In the genomic region with DNA sequence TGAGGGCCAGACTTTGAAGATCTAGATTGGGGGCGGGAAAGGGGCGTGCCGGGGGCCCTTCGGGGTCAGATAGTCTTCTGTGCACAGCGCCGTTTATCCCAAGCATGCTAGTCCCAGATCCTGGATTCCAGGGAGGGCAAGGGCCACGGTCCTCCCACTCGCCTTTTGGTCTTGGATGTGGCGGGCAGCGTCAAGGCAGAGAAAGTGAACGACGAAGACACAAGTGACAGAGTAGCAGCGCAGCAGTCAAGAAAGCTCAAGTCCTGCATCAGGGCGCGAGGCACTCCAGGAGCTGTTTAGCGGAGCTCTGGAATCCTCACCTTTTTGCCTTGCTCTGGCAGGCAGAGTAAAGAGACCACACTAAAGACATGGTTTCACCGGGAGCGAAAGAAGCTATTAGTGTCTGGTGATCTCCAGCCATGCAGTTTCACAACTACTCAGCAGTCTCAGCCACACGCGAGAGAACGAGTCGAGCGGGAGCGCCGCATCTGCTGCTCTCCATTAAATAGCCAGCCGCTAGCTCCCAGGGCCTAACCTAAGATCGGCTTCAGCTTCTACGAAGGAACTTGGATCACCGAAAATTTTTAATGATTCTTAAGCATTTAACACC, we compare ENCODE assay signal across 12 mouse cellular contexts. TPM values are rescaled to one million over a fixed set of nuclear protein-coding genes. Genes with fewer than 3 reads are reported as not detected.
DNase-seq lines count a peak whose midpoint lies in the region; ATAC-seq and TF ChIP-seq lines count a peak whose summit lies in the region.
"Had no signal": no experiment of that assay in that cellular context is flagged by ENCODE, and none has a peak within 500 bp of the region (broad histone marks: within the 10 kb centered on the region; RNA-seq: fewer than 3 reads in every experiment).

No protein-coding gene starts in this region.

- DNase-seq in intestine, embryonic 14.5 days (ENCODE audit: low spot score), result peak; percentile 51
- no peak for DNase-seq in forebrain, postnatal 0 days
- DNase-seq in kidney, adult 8-10 months, result no peak
- no peak for DNase-seq in right cerebral cortex, postnatal 36 days (ENCODE audit: low spot score in 2 of 2)
- DNase-seq in spleen, postnatal 36 days (ENCODE audit: low spot score in 2 of 2), result no peak
- DNase-seq in layer of hippocampus, postnatal 14 days (ENCODE audit: low spot score in 2 of 2), result no peak

- H3K27ac ChIP-seq in intestine, embryonic 14.5 days (ENCODE audit: low read depth), result no peak overlapping the region
- no peak overlapping the region for H3K27ac ChIP-seq in intestine, postnatal 0 days (ENCODE audit: low read depth, low read length)
- no peak overlapping the region for H3K27ac ChIP-seq in forebrain, postnatal 0 days (ENCODE audit: low read depth, low read length)
- H3K27ac ChIP-seq in limb, embryonic 15.5 days, result no peak overlapping the region
- H3K27ac ChIP-seq: liver, embryonic 14.5 days had no signal

- H3K36me3 ChIP-seq in intestine, embryonic 14.5 days (ENCODE audit: control insufficient read depth, insufficient read depth, low read length), result no peaks in the 10 kb centered on the region
- no peaks in the 10 kb centered on the region for H3K36me3 ChIP-seq in intestine, postnatal 0 days (ENCODE audit: control insufficient read depth, insufficient read depth)
- H3K36me3 ChIP-seq in forebrain, postnatal 0 days (ENCODE audit: insufficient read depth), result no peaks in the 10 kb centered on the region
- no peaks in the 10 kb centered on the region for H3K36me3 ChIP-seq in limb, embryonic 15.5 days

- WGBS in intestine, embryonic 14.5 days, result 16% methylated on average over 29 of the region's 29 CpGs
- 20% methylated on average over 29 of the region's 29 CpGs for WGBS in intestine, postnatal 0 days
- WGBS in forebrain, postnatal 0 days, result 27% methylated on average over 29 of the region's 29 CpGs
- WGBS in limb, embryonic 15.5 days, result 22% methylated on average over 29 of the region's 29 CpGs

- no peak overlapping the region for H3K9ac ChIP-seq in intestine, embryonic 14.5 days (ENCODE audit: low read length)
- no peak overlapping the region for H3K9ac ChIP-seq in intestine, postnatal 0 days (ENCODE audit: low read depth, low read length)
- H3K9ac ChIP-seq in forebrain, postnatal 0 days, result no peak overlapping the region
- H3K9ac ChIP-seq in limb, embryonic 15.5 days, result no peak overlapping the region
- H3K9ac ChIP-seq: liver, embryonic 14.5 days had no signal

- no peaks in the 10 kb centered on the region for H3K9me3 ChIP-seq in intestine, embryonic 14.5 days (ENCODE audit: control insufficient read depth, low read length)
- H3K9me3 ChIP-seq in intestine, postnatal 0 days (ENCODE audit: control insufficient read depth), result no peaks in the 10 kb centered on the region
- no peaks in the 10 kb centered on the region for H3K9me3 ChIP-seq in forebrain, postnatal 0 days (ENCODE audit: low read length)
- no peaks in the 10 kb centered on the region for H3K9me3 ChIP-seq in limb, embryonic 15.5 days

- no peak for ATAC-seq in intestine, embryonic 14.5 days (replicated peaks; ENCODE audit: low FRiP score, low TSS enrichment, low read depth)
- no peak for ATAC-seq in intestine, postnatal 0 days
- no peak for ATAC-seq in forebrain, postnatal 0 days
- no peak for ATAC-seq in limb, embryonic 15.5 days (ENCODE audit: insufficient number of reproducible peaks, low FRiP score, low TSS enrichment, low read depth)

- no peak overlapping the region for H3K4me2 ChIP-seq in intestine, embryonic 14.5 days (ENCODE audit: low read length)
- H3K4me2 ChIP-seq in intestine, postnatal 0 days (replicated peaks; ENCODE audit: low read depth), result no peak overlapping the region
- peak overlapping the region; percentile 3; the same call in 1 of the 2 replicates for H3K4me2 ChIP-seq in forebrain, postnatal 0 days (ENCODE audit: low read depth)
- H3K4me2 ChIP-seq in limb, embryonic 15.5 days, result peak overlapping the region; percentile 20; the same call in 1 of the 2 replicates

- no peaks in the 10 kb centered on the region for H3K4me1 ChIP-seq in intestine, embryonic 14.5 days (replicated peaks; ENCODE audit: control insufficient read depth, insufficient read depth, low read length)
- no peaks in the 10 kb centered on the region for H3K4me1 ChIP-seq in intestine, postnatal 0 days (replicated peaks; ENCODE audit: control insufficient read depth, insufficient read depth, low read length)
- H3K4me1 ChIP-seq in forebrain, postnatal 0 days (ENCODE audit: insufficient read depth), result no peaks in the 10 kb centered on the region
- peaks cover 4% of the 10 kb centered on the region; the same call in 1 of the 2 replicates for H3K4me1 ChIP-seq in limb, embryonic 15.5 days

- TF ChIP-seq CTCF in intestine, postnatal 0 days (IDR thresholded peaks at IDR 0.05; ENCODE audit: low read depth), result no peak
- no peak for TF ChIP-seq CTCF in forebrain, postnatal 0 days (IDR thresholded peaks at IDR 0.05; ENCODE audit: low read depth)

- peaks cover 79% of the 10 kb centered on the region for H3K27me3 ChIP-seq in intestine, embryonic 14.5 days (replicated peaks; ENCODE audit: control insufficient read depth, insufficient read depth, low read length)
- peaks cover 46% of the 10 kb centered on the region for H3K27me3 ChIP-seq in intestine, postnatal 0 days (replicated peaks; ENCODE audit: control insufficient read depth, insufficient read depth, low read length)
- H3K27me3 ChIP-seq in forebrain, postnatal 0 days (ENCODE audit: insufficient read depth, low read length), result no peaks in the 10 kb centered on the region; the same call in 1 of the 2 replicates
- H3K27me3 ChIP-seq in limb, embryonic 15.5 days, result peaks cover 69% of the 10 kb centered on the region

- H3K4me3 ChIP-seq in intestine, embryonic 14.5 days (ENCODE audit: low read depth, low read length), result no peak overlapping the region
- no peak overlapping the region for H3K4me3 ChIP-seq in intestine, postnatal 0 days (ENCODE audit: low read depth, low read length)
- H3K4me3 ChIP-seq in forebrain, postnatal 0 days (ENCODE audit: low read depth, low read length), result no peak overlapping the region
- H3K4me3 ChIP-seq in limb, embryonic 15.5 days, result no peak overlapping the region

RNA-seq across cellular contexts. Expression of gene Zic3, which starts 7.1 kb away (rescaled TPM):
- not detected in 2 replicates for polyA plus RNA-seq in intestine, embryonic 14.5 days (2014; fragmentation: Nextera tagmentation; extraction: Ambion mirVana)
- polyA plus RNA-seq in intestine, postnatal 0 days (2015; fragmentation: Nextera tagmentation; extraction: Ambion mirVana), result not detected in 2 replicates
- 10.1 and 16.6 TPM in 2 replicates for total RNA-seq in forebrain, postnatal 0 days (2014; rRNA removed)
- polyA plus RNA-seq in forebrain, postnatal 0 days (2015; fragmentation: Nextera tagmentation; extraction: Ambion mirVana), result 10.2 and 13.3 TPM in 2 replicates
- polyA plus RNA-seq in limb, embryonic 15.5 days (2015; fragmentation: Nextera tagmentation; extraction: Ambion mirVana), result 3.8 and 6.1 TPM in 2 replicates
- 1 to 10 TPM; 4.9 to 5.2 TPM for total RNA-seq in layer of hippocampus, postnatal 14 days (2021)
- total RNA-seq: megakaryocyte progenitor cell, adult 5-6 weeks had no signal
- polyA plus RNA-seq: large intestine, adult 2 months; stomach, embryonic 14.5 days had no signal

Comparison
In these comparisons a context has a peak if more than half of its experiments do, and no peak if none do; other contexts are left out.
1. H3K4me2 ChIP-seq: peak in forebrain, postnatal 0 days (single experiment) and limb, embryonic 15.5 days (single experiment); none in intestine, embryonic 14.5 days (single experiment) and intestine, postnatal 0 days (single experiment).